In the genomic region with DNA sequence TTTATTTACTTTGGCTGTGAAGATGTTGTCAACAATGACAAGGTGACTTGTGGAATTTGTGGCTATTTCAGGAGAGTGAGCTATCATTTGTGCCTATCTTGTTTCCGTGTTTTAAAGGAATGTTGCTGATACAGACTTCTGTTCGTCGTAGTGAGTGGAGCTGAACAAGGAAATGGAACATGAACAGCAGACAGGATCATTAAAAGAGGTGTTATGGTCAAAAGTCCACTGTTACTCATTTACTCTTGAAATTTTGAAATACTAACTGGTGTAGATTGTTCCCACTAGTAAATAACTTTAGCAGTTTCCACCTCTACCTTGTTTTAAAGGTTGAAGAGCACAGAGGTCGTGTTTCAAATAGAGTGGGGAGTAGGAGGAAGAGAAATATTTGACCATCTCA, we compare ENCODE assay signal across 17 mouse cellular contexts.
"Had no signal": no experiment of that assay in that cellular context is flagged by ENCODE, and none has a peak within 500 bp of the region (broad histone marks: within the 10 kb centered on the region; RNA-seq: fewer than 3 reads in every experiment).

No protein-coding gene starts in this region.

- DNase-seq: kidney, adult 11 months; left cerebral cortex, postnatal 4 days; lung, adult 18-20 months; lung, postnatal 10 days; lung, postnatal 36 days; midbrain, embryonic 14.5 days; retina, postnatal 1 day; thymus, postnatal 25 days had no signal

- H3K4me1 ChIP-seq: kidney, embryonic 15.5 days; limb, embryonic 15.5 days; lung, embryonic 15.5 days; midbrain, embryonic 10.5 days; neural tube, embryonic 13.5 days had no signal

- H3K9me3 ChIP-seq: kidney, embryonic 15.5 days; limb, embryonic 12.5 days; limb, embryonic 15.5 days; lung, embryonic 15.5 days; midbrain, embryonic 10.5 days; neural tube, embryonic 13.5 days had no signal

- ATAC-seq: hindbrain, embryonic 16.5 days had no signal

- H3K36me3 ChIP-seq: kidney, embryonic 15.5 days; limb, embryonic 12.5 days; limb, embryonic 15.5 days; lung, embryonic 15.5 days; midbrain, embryonic 10.5 days; neural tube, embryonic 13.5 days had no signal

- H3K27ac ChIP-seq: kidney, embryonic 15.5 days; limb, embryonic 12.5 days; limb, embryonic 15.5 days; liver, embryonic 14.5 days; lung, embryonic 15.5 days; midbrain, embryonic 10.5 days; neural tube, embryonic 13.5 days had no signal

- H3K4me3 ChIP-seq: kidney, embryonic 15.5 days; limb, embryonic 12.5 days; limb, embryonic 15.5 days; lung, embryonic 15.5 days; megakaryocyte, embryonic 14.5 days; midbrain, embryonic 10.5 days; neural tube, embryonic 13.5 days had no signal

- H3K4me2 ChIP-seq: kidney, embryonic 15.5 days; limb, embryonic 12.5 days; limb, embryonic 15.5 days; lung, embryonic 15.5 days; neural tube, embryonic 13.5 days had no signal

- H3K27me3 ChIP-seq: kidney, embryonic 15.5 days; limb, embryonic 12.5 days; limb, embryonic 15.5 days; lung, embryonic 15.5 days; megakaryocyte, embryonic 14.5 days; neural tube, embryonic 13.5 days had no signal

- H3K9ac ChIP-seq: kidney, embryonic 15.5 days; limb, embryonic 12.5 days; limb, embryonic 15.5 days; liver, embryonic 14.5 days; lung, embryonic 15.5 days; neural tube, embryonic 13.5 days had no signal
